Mouse (Mus musculus): ENCODE results near the gene Pdzk1ip1.

The Pdzk1ip1 gene

DNA sequence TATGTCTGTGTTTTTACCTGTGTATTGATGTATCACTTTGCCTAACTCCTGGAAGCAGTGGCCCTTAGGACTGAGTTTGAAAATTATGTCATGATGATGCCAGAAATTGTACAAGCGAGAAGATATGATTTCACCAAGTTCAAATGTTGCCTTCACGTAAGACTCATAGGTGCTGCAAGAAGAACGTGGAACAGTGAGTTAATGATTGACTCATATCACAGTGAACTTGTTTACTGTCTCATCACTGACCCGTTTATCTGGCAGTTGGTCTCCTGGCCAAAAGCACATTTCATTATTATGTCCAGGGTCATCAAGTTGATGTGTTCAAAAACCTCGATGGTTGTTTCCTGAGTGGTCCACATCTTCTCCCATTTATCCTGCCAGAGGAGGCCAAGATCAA lies 33.1 kb downstream of the Pdzk1ip1 start:
- in situ Hi-C loops (cut with MboI): no loop called here

DNA sequence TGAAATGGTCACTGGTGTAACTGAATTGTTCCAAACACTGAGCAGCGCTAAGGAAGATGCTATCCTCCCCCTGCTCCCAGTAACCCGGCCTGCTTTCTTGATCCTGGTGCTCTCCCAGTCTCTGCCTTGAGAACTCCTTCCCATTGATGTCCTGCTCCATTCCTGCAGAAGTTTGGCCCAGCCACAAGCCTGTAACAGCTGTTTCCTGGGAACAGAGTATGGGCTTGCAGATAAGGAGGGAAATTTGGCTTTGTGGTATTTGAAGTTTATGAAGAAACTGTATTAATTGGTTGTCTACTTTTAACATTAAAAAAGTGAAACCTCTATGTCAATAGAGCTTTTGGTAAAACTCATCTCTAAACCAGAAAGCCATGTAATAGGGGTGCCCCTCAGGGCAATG lies 35.0 kb downstream of the Pdzk1ip1 start:
- in situ Hi-C loops (cut with MboI): no loop called here

DNA sequence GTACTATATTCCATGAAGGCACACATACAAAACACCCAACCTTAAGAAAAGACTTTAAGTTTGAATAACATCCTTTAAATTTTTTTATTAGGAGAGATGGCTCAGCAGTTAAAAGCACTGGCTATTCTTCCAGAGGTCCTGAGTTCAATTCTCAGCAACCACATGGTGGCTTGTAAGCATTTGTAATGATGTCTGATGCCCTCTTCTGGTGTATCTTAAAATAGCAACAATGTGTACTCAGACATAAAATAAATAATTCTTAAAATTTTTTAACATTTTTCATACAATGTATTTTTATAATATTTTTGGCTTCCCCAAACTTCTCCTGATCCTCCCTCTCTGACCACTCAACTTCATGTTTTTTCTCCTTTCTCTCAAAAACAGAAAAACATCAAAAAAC lies 36.2 kb downstream of the Pdzk1ip1 start:
- in situ Hi-C loops (cut with MboI): no loop called here

DNA sequence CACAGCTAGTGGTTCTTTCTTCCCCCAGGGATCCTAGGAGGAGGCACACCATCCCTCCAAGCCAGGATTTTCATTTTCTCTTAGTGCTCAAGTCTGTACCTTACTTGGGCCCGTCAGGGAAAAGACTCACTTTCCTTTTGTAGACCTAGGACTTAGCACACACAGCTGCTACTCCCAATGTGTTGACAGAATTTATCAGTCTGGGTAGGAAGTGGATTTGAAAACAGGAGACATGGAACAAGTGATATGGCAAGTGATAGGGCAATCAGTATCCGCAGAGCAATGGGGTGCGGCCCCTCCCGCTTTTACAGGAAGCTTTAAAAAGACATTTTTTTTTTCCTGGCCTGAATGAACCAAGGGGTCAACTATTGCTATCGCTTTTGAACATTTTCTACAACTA lies 44.6 kb downstream of the Pdzk1ip1 start:
- in situ Hi-C loops (cut with MboI): no loop called here

DNA sequence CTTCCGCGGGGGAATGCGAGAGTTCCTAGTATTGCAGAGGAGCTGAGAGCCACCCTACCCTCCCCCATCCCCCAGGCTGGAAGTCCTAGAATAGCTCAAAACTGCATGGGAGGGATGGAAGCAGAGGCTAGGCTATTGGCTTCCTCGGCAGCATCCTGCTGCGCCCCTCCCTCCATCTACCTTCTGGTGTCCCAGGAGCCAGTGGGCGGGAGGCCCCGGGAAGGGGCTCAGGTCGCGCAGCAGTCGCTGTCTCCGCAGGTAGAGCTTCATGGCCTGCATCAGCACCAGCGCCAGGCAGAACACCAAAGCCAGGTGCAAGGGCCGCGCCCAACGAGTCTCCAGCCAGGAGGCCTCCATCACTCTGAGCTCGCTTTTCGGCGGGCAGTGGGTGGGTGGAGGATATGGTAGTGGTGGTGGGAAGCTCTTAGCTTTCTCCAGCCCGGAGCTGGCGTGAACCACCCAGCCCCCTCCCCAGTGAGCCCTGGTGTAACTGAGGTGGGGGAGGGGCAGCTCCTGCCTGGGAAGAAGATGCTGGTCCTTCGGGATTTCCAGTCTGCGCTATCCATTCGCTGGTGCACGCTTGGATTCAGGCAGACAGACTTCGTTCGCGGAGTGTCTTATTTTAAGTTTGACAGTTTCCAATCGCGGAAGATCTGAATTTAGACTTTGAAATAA lies 45.2 kb downstream of the Pdzk1ip1 start, which contains the start of gene Cyp4x1:
TSS of gene Cyp4x1 (minus strand) at position 661 of the 675 bp plus-strand sequence.
- in situ Hi-C loops (cut with MboI): no loop called here

DNA sequence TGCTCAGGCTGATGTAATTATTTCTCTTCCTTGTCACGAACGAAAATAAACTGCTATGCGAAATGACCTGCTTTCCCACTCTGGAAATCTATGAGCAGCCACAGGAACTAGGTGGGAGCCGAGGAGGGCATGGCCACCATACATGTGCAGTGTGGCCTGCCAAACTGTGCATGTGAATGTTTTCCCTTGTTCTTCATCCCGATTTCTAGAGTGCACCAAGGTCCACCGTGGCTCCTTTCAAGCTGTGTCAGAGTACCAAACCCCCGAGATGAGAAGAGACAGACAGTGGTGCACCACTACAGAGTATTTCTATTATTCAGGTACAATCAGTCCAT lies 45.8 kb downstream of the Pdzk1ip1 start:
- in situ Hi-C loops (cut with MboI): no loop called here
